Mouse (Mus musculus) adrenal gland, postnatal 4 days (tissue): ENCODE data around the gene As3mt. TPM values are rescaled to one million over a fixed set of nuclear protein-coding genes. Genes with fewer than 3 reads are reported as not detected.
"Not testable (repeated sequence)": the region's sequence is repeated elsewhere in the genome, so short reads cannot be mapped to it uniquely, and the experiment has no call there.

Source experiments
- DNase-seq, 2 experiments: peaks; one replicate each; pipeline ENCODE4 v3.0.0; 2021 to 2022; ENCODE audit warnings: low spot score in 2 of 2, mixed read lengths in 2 of 2
- total RNA-seq, 2 experiments: library from RNA; stranded (reverse); gene quantifications; 2 replicates each; pipeline ENCODE4 v1.2.3; 2021

The As3mt gene
- total RNA-seq, 2 experiments from 2014 or later = 64.6 to 73.2 TPM

DNA sequence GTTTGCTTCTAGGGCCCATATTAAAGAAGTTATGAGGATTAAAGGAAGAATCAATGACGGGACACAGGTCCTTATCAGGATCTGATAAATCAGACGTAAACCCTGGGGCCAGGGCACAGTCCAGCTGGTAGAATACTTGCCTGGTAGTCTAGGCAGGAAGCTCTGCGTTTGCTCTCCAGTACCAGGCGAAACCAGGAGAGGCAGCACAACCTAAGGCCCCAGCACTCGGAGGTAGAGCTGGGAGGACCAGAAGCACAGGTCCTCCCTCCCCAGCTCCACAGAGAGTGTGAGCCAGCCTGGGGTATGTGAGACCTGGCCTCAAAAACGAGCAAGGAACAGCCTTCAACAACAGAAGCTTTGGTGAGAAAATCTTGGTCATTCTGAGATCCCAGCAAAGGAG is 34.3 kb downstream of the As3mt start:
- no peak for DNase-seq

DNA sequence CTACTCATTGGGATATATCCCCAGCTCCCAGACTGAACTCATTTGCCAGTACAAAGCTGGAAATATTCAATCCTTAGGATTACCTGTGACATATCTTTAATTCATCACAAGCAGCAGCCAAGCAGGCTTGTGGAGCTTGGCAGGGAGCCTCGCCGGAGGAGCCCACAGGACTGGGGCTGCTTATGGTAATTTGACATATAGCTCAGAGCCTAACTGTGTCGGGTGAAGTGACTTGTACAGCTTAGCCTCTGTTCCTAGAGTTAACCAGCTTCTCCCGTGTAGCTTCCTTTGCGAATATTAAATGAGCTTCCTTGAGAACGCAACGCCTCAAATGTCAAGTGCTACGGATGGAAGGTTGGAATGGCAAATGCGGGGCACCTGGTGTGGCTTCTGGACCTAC is 37.4 kb downstream of the As3mt start:
- no peak for DNase-seq

DNA sequence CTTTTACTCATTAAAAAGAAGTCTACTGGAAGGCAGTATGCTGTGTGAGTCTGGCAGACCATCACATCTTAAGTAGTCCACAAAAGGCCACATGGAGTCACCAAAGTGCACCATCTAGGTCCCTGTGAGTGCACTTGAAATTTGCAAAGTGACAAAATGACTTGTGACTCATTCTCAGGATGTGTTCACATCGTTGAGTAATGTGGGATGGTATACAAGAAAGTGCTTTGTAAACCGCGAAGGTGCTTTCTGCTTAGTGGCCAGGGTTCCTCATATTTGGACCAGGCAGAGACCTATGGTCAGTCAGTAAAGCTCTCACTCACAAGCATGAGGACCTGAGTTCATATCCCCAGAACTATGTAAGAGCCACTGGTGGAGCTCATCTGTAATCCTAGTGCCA is 40.5 kb downstream of the As3mt start:
- DNase-seq = no peak

DNA sequence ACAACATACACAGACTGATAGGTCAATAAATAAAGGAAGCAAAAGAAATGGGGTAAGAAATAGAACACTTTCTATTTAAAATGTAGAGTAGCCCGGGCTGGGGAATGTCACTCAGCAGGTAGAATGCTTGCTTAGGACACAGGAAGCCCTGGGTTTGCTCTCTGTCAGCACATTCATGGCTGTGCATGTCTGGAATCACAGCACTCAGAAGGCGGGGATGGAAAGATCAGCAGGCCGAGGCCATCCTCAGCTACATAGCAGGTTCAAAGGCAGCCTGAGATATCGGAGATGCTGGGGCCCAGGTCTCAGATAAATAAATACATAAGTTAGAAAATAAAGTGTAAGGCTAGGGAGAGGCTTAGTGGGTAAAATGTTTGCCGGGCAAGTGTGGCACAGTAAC is 45.0 kb downstream of the As3mt start:
- no peak for DNase-seq

DNA sequence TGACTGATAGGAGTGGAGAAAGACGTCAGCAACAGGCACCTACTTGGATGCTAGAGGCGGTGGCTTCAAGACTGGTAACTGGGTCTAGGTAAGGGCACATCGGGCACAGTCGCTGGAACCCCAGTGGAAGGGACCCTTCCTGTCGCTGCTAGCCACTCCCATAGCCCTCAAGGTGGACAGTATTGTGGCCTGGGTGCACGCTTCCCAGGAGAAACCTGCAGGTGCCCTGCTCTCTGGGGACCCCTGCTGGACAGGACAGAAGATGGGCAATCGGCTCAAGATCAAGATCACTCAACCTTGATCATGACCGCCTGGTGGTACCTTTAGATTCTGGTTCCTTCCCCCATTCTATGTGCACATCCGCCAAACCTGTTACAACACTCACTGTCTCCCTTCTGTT is 47.8 kb downstream of the As3mt start:
- DNase-seq = no peak

DNA sequence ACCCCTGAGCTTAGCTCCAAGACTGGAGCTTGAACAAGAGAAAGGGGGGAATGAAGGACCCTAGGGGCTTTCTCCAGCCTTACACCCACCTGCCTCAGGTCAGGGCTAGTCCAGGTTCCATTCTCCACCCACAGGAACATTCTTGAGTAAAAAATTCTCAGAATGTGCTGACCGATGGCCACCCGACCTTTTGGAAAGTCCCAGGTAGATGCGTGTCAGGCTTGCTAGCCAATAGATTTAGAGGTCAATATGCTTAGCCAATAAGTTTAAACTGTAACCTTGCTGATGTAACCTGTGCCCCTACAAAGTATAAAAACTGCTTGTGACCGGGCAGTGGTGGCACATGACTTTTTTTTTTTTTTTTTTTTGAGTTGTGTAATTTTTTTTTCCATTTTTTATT is 49.0 kb downstream of the As3mt start:
- DNase-seq = no peak

DNA sequence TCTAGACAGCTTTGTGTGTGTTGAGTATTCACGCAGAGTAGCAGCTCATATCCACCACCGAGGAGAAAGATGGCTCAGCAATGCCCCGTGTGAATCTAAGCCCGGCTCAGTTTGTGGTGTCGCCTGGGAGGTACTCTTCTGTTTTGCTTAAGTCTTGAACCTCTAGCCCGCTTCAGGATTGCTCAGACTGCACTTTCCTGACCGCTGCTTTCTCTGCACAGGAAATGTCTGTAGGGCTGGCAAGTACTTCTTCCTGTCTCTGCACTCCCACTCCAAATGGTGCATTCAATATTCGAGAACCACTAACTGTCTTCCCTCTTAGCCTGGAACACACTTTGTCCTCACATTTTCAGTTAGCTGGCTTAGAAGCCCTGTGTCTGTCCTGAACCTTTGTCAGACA is 51.8 kb downstream of the As3mt start:
- DNase-seq = no peak

DNA sequence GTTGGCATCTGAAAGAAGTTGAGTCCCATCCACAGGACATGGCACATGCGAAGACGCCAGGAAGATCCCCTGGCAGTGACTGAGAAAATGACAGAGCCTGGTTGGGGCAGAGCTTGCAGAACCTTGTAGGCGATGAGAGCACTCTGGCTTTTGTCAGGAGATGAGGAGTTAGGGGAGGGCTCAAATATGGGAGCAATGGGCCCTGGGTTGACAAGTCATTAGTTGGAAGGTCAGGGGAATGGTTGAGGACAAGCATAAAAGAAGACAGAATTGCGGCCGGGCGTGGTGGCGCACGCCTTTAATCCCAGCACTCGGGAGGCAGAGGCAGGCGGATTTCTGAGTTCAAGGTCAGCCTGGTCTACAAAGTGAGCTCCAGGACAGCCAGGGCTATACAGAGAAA is 52.7 kb downstream of the As3mt start:
- DNase-seq = not testable (repeated sequence)

DNA sequence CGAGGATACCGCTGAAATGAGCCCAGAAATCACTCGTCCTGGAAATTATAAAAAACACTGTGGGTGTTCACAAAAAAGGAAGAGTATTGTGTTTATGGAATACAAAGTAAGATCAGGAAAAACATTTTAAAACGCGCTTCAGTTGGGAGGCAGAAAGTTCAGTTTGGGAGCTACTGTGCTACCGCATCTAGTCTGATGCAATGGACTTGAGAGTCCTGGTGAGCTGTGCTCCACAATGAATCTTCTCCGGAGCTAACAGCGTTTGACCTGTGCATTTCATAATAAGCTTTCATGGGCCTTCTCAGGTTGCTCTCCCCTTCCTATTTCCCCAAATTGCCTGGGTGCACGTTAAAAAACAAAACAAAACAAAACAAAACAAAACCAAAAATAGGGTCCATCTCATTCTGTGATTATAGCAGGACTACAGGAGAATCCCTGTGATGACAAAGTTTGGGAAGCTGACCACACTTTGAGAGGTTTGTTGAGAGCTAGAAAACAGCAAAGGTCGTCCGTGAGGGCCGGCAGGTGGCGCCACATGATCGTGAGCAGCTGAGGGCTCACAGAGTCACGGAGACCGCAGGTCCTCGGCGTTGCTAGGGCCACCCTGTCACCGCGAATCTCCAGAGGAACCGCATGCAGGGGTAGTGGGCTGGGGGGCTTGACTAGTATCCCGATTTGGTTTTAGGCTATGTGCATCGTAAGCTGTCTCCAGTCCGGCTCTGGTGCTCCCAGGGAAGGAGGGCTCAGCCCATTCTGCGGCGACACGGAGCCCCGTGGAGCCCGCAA is 53.3 kb downstream of the As3mt start:
- peak; percentile 73 to 74 for DNase-seq

DNA sequence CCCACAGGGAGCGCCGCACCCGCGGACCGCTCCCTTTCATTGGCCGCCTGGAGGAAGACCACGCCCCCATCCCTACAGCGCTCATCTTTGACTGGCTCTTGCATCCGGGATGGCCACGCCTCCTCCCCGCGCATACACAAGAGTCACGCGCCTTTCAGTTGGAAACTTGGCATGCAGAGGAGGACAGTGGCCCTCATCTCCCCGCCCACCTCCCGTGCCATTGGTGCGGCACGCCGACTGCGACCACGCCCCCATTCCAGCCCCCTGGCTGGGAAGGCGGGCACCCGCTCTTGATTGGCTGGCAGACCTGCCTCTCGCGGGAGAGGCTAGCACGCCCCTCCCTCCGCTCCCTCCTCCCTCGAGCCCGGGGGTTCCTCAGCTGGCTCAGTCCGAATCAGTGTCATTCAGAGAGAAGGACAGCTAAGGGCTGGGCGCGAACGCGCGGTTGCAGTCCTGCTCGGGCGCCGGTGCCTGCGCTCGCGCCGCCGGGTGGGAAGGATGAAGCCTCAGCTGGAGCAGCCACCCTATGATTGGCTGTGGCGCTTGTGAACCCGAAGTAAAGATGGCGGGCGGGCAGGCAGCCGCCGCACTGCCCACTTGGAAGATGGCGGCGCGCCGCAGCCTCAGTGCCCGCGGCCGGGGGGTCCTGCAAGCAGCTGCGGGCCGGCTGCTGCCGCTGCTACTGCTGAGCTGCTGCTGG is 54.1 kb downstream of the As3mt start, which contains the start of gene Cnnm2:
TSS of gene Cnnm2 (plus strand) at position 350 of the 700 bp plus-strand sequence.
- peak; percentile 99 for DNase-seq

DNA sequence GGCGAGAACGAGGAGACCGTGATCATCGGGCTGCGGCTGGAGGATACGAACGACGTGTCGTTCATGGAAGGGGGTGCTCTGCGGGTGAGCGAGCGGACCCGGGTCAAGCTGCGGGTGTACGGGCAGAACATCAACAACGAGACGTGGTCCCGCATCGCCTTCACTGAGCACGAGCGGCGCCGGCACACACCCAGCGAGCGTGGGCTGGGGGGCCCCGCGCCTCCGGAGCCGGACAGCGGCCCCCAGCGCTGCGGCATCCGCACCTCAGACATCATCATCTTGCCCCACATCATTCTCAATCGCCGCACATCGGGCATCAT is 54.7 kb downstream of the As3mt start:
- no peak for DNase-seq

DNA sequence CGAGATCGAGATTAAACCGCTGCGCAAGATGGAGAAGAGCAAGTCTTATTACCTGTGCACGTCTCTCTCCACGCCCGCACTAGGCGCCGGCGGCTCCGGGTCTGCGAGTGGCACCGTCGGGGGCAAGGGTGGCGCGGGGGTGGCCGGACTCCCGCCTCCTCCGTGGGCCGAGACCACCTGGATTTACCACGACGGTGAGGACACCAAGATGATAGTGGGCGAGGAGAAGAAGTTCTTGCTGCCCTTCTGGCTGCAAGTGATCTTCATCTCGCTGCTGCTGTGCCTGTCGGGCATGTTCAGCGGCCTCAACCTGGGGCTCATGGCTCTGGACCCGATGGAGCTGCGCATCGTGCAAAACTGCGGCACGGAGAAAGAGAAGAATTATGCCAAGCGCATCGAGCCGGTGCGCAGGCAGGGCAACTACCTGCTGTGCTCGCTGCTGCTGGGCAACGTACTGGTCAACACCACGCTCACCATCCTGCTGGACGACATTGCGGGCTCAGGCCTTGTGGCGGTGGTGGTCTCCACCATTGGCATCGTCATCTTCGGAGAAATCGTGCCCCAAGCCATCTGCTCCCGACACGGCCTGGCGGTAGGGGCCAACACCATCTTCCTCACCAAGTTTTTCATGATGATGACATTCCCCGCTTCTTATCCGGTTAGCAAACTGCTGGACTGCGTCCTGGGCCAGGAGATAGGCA is 55.2 kb downstream of the As3mt start:
- DNase-seq = peak in 1 of 2 experiments; percentile 3

DNA sequence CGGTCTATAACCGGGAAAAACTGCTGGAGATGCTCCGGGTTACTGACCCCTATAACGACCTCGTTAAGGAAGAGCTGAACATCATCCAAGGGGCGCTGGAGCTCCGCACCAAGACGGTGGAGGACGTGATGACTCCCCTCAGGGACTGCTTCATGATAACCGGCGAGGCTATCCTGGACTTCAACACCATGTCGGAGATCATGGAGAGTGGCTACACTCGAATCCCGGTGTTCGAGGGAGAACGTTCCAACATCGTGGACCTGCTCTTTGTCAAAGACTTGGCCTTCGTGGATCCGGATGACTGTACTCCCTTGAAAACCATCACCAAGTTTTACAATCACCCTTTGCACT is 55.7 kb downstream of the As3mt start:
- DNase-seq = no peak

DNA sequence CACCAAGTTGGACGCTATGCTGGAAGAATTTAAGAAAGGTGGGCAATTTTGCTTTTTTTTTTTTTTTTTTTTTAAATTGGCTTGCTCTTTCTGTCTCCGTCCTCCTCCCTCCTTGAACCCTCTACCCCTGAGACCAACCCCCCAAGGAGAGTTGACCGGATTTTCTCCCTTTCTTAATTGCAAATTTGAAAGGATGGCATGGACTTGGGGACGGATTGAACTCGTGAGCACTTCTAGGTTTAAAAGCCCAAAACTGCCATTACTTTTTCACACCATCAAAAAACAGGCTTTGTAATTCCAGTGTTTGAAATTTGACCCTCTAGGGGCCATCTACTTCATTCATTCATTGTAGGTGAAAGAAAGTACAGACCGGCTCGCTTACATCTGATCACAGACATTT is 56.1 kb downstream of the As3mt start:
- DNase-seq = no peak

DNA sequence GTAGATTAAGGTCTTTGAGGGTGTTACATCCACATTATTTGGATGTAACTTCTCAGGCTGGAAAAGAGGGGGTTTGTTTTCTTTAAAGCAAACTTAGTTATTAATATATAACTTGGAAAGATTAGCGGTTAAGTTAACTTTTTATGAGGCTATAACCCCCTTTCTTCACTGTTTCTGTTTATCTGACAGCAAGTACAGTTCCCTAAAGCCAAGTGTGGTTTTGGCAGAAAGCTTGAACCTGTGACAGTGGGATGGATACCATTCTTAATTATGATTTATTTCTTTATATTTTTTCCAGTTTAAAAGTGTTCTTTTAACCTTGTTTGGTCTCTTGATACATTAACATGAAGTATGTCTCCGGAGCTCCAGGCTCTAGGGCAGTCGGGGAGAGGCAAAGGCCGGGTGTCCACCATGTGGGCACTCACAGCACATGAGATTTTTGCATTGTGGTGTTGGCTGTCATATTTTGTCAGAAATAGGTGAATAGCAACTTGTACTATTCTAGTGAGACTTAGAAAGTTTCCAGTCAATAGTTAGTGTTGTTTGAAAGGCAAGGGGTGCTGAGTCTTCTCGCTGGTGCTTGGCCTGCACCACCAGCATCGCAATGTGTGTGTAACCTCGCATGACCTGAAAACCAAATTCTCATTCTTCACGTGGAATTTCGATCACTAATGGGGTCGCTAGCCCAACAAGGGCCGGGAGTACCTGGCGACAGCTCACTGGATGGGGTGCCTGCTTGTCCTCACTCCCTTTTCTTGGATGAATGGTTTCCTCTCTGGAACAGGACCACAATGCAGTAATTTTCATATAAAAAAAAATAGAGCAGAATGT is 56.9 kb downstream of the As3mt start:
- DNase-seq = no peak

DNA sequence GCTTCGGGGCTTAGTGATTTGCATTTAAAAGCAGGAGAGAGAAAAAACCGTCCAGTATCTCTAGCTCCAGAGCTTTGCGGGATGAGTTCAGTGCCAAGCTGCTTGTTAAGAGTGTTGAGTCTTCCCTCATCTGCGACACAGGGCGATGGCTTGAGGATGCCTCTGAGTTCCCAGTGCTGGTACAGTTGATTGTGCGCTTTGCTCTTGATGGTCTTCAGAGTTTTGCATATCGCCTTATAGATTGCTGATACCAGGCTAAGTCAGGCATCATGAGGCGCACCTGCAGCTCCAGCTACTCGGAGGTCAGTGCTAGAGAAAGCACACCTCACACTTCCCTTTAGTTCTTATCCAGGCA is 57.5 kb downstream of the As3mt start:
- no peak for DNase-seq

DNA sequence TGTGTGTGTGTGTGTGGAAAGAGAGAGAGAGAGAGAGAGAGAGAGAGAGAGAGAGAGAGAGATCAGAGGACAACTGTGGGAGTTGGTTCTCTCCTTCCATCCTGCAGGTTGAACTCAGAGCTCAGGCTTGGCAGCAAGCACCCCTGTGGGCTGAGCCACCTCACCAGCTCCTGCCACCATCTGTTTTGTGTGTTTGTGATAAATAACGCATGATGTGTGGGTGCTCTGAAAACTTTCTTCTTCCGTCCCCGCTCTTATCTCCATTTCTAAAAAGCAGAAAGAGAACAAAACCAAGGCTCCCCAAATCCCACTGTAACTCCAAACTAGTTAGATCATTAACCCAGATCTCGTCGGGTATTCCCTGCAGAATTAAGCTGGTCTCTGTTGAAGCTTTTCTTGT is 58.9 kb downstream of the As3mt start:
- no peak for DNase-seq

DNA sequence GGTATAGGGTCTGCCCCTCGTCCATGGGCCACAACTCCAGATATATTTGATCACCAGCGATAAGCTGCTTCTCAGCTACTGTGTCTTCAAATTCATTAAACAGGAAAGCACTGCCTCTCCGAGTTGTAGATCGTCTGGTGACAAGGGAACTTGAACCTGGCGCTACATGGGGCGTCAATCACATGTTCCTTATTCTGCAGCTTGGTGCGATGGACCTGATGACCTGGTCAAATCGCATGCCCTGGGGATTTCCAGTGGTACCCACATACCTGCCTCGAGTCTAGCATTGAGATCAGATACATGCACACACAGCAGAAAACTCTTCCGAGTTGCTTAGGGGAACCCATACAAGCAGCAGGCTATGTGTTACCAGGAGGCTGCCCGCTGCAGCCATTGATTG is 62.5 kb downstream of the As3mt start:
- DNase-seq = no peak

DNA sequence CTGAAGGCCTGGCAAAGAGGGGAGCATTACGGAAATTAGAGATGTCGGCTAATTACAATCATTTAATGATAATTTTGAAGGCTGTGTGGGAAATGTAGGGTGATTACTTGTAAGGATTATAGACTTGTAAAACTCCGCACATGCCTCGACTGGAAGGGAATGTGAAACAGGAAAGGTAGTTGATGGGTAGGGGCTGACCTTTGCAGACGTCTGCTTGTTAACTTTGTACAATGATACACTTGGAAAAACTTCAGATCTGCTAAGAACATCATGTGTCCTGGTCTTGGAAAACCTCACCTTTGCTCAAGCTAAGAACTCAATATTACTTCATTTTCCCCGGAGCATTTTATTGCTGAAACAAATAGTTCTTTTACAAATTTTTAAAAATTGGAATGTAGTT is 64.5 kb downstream of the As3mt start:
- DNase-seq = no peak

DNA sequence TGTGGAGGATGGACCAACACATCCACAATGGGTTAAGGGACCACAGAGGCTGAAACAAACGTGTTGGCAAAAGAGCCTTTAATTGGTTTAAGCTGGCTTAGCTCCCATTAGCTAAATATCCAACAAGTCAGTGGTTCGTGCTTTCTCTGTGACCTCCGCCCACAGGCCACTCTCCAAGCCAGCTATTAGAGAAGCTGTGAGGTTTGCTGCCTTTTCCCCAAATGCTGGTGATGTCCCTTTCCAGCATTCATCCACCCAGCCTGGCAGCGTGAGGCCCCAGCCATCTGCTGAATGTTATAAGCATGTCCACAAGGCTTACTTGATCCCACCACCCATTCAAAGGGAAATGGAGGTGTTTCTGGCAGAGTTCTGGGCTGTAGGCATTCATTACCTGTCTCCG is 69.1 kb downstream of the As3mt start:
- no peak for DNase-seq

DNA sequence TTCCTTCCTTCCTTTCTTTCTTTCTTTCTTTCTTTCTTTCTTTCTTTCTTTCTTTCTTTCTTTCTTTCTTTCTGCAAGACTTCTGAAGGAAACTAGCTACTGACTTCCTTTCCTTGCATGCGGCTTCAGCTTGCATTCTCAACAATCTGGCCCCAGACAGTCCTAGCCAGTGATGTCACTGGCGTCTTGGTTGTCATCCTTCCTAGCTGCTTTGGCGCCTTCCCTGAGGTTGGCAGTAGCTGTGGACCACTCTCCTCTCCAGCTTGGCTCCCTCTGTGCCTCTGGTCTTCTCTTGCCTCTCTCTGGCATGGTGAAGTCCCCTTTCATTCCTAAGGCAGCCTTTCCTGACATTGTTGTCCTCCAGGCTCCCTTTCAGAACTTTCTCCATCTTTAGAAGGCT is 69.6 kb downstream of the As3mt start:
- DNase-seq = no peak
